Mouse (Mus musculus): Measurements from ENCODE around the gene Sipa1l1.
"Not testable (repeated sequence)": the region's sequence is repeated elsewhere in the genome, so short reads cannot be mapped to it uniquely, and the experiment has no call there.

Sipa1l1 gene

GRCm38 (mm10) chr12:82175709-82176108 lies 6.6 kb downstream of the Sipa1l1 start:
- no peak for DNase-seq (ENCODE audit: low spot score in 2 of 2)

GRCm38 (mm10) chr12:82178636-82179035 lies 9.5 kb downstream of the Sipa1l1 start:
- DNase-seq (ENCODE audit: low spot score in 2 of 2), result no peak

GRCm38 (mm10) chr12:82179626-82180025 lies 10.5 kb downstream of the Sipa1l1 start:
- DNase-seq (ENCODE audit: low spot score in 2 of 2), result peak in 1 of 2 experiments; percentile 19

GRCm38 (mm10) chr12:82186156-82186555 lies 17.0 kb downstream of the Sipa1l1 start:
- DNase-seq (ENCODE audit: low spot score in 2 of 2), result not testable (repeated sequence)

GRCm38 (mm10) chr12:82186740-82187139 lies 17.6 kb downstream of the Sipa1l1 start:
- DNase-seq (ENCODE audit: low spot score in 2 of 2), result no peak

GRCm38 (mm10) chr12:82187178-82187839 lies 18.2 kb downstream of the Sipa1l1 start:
- DNase-seq (ENCODE audit: low spot score in 2 of 2), result no peak

- DNase-seq (ENCODE audit: low spot score in 2 of 2), result no peak
These were observed 19.4 kb downstream of the Sipa1l1 start for GRCm38 (mm10) chr12:82188321-82189075.

GRCm38 (mm10) chr12:82189076-82189675 lies 20.1 kb downstream of the Sipa1l1 start:
- no peak for DNase-seq (ENCODE audit: low spot score in 2 of 2)

GRCm38 (mm10) chr12:82189715-82190581 lies 20.8 kb downstream of the Sipa1l1 start:
- no peak for DNase-seq (ENCODE audit: low spot score in 2 of 2)

GRCm38 (mm10) chr12:82190582-82190965 lies 21.5 kb downstream of the Sipa1l1 start:
- no peak for DNase-seq (ENCODE audit: low spot score in 2 of 2)

- DNase-seq (ENCODE audit: low spot score in 2 of 2), result no peak
These were observed 22.6 kb downstream of the Sipa1l1 start for GRCm38 (mm10) chr12:82191686-82192085.

- DNase-seq (ENCODE audit: low spot score in 2 of 2), result no peak
These were observed 23.5 kb downstream of the Sipa1l1 start for GRCm38 (mm10) chr12:82192641-82193054.

GRCm38 (mm10) chr12:82193476-82193875 lies 24.4 kb downstream of the Sipa1l1 start:
- no peak for DNase-seq (ENCODE audit: low spot score in 2 of 2)

GRCm38 (mm10) chr12:82194919-82195318 lies 25.8 kb downstream of the Sipa1l1 start:
- DNase-seq (ENCODE audit: low spot score in 2 of 2), result no peak

GRCm38 (mm10) chr12:82196213-82196612 lies 27.1 kb downstream of the Sipa1l1 start:
- DNase-seq (ENCODE audit: low spot score in 2 of 2), result no peak

GRCm38 (mm10) chr12:82196615-82197146 lies 27.6 kb downstream of the Sipa1l1 start:
- no peak for DNase-seq (ENCODE audit: low spot score in 2 of 2)

GRCm38 (mm10) chr12:82197207-82197606 lies 28.1 kb downstream of the Sipa1l1 start:
- DNase-seq (ENCODE audit: low spot score in 2 of 2), result no peak

- no peak for DNase-seq (ENCODE audit: low spot score in 2 of 2)
These were observed 30.2 kb downstream of the Sipa1l1 start for GRCm38 (mm10) chr12:82199286-82199685.

- no peak for DNase-seq (ENCODE audit: low spot score in 2 of 2)
These were observed 35.0 kb downstream of the Sipa1l1 start for GRCm38 (mm10) chr12:82204106-82204505.

- DNase-seq (ENCODE audit: low spot score in 2 of 2), result no peak
These were observed 37.9 kb downstream of the Sipa1l1 start for GRCm38 (mm10) chr12:82206857-82207647.

GRCm38 (mm10) chr12:82208046-82208445 lies 38.9 kb downstream of the Sipa1l1 start:
- DNase-seq (ENCODE audit: low spot score in 2 of 2), result no peak

Data from cerebellum, postnatal 4 days (tissue).